Mouse (Mus musculus): Measurements from ENCODE around the gene Blmh.
"Not testable (repeated sequence)": the region's sequence is repeated elsewhere in the genome, so short reads cannot be mapped to it uniquely, and the experiment has no call there.

Blmh gene

DNA sequence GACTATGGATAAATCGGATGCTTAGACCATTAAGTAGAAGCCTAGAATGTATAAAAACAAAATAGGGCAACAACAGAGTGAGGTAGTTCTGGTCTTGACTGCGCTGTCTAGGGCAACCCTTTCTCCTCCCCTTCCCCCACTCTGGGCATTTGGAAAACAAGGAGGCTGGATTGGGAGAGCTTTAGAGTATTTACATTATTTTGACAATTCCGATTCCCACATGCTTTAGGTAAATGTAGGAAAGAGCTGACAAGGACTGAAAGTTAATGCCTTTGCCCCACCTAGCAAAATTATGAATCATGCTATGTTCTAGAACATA lies 7.4 kb upstream of the Blmh start:
- no peak for DNase-seq

DNA sequence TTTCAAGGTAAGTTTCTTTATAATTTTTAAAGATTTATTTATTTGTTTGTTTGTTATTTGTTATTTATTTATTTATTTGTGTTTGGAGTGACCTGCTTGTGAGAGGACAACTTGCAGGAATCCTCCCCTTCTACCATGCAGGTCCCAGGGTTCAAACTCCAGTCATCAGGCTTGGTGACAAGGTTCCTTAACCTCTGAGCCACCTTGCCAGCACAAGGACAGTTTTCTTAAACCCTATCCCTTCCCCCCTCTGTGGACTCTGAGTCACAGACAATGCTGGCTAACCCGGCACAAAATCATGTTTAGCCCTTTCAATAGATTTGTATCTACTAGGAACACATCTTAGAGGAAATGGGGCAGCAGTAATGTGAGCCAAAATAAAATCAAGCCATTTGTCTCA lies 4.0 kb upstream of the Blmh start:
- no peak for DNase-seq

- DNase-seq = not testable (repeated sequence)
Observed at GRCm38 (mm10) chr11:76928586-76928985, 4.0 kb downstream of the Blmh start.

DNA sequence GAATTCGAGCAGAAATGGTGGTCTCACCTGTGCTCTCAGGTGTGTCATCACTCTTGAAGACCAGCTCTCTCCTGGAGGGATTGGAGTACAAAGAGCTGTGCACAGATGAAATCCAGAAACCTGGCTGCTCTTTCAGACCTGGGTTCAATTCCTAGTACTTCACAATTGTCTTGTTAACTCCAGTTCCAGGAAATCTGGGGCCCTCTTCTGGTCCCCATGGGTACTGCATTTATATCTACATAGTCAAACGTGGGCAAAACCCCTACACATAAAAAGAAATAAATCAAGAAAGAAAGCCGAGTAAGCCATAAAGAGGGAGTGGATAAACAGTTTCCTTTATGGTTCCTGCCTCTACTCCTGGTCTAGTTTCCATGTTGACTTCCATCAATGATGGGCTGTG lies 8.6 kb downstream of the Blmh start:
- DNase-seq = peak; percentile 34

DNA sequence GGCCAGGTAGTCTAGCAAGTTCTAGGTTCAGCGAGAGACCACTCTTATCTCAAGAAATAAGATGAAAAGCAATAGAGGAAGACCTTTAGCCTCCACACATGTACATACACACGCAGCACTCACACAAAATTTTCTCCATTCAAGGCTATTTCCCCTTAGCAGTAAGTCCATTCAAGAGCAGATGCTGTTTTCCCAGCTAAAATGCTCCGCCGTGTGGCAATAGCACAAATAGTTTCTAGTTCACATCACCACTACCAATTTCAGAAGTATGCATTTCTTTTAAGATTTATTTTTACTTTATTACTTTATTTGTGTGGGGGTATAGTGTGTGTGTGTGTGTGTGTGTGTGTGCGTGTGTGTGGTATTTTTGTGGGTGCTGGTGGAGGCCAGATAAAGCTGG lies 12.0 kb downstream of the Blmh start:
- DNase-seq = no peak

DNA sequence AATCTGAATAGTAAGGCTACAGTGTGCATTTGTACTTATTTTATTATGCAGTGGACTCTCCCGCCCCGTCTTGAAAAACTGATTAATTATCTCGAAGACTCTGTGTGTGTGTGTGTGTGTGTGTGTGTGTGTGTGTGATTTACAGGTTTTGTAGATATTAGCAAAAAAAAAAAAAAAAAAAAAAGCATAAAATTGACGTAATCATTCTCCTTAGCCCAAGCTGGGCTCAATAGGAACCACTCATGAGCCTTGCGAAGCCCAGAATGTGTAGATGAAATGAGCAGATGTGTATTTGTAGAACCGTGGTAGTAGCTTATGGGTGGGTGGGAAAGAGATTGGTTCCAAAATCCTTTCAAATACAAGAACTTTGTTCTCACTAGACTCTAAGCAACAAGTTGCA lies 20.2 kb downstream of the Blmh start:
- no peak for DNase-seq

DNA sequence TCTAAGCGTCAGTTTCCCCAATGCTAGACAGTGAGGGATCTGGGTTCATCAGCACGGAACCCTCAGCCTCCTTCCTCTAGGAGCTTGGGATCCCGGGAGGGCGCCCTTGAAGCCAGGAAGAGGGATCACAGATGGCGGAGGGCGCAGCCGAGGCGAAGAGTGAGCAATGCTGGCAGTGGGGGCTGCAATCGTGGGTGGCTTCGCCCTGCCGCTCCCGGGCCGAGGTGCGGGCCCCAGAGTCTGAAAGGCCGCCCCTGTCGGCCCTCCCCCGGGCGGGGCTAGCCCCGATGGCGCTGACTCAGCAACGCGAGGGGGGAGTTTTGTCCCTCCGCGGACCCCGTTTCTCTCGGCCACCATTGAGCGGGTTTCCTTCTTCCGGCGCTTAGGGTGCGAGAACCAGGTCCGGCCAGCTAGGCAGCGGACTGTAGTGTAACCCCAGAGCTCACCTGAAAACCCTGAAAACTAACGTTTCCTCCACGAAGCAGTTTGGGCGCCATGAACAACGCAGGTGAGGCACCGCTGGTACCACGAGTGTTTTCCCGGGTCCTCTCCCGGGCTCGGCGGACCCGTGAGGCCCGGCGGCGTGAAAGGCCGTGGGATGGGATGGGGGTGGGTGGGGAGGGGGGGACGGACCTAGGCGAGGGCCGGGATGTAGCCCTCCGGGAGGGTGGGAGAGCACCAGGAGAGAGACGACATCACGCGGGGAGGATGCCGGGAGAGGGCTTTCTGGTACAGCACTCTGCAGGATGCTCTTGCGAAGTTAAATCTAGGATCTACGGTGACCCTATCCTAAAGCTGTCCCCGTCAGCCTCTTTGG lies 21.0 kb downstream of the Blmh start:
- peak; percentile 97 for DNase-seq

- no peak for DNase-seq
Observed at GRCm38 (mm10) chr11:76946203-76946585, 21.6 kb downstream of the Blmh start.

GRCm38 (mm10) chr11:76953536-76953935 lies 28.9 kb downstream of the Blmh start:
- DNase-seq = no peak

- no peak for DNase-seq
Observed at GRCm38 (mm10) chr11:76965703-76966102, 41.1 kb downstream of the Blmh start.

DNA sequence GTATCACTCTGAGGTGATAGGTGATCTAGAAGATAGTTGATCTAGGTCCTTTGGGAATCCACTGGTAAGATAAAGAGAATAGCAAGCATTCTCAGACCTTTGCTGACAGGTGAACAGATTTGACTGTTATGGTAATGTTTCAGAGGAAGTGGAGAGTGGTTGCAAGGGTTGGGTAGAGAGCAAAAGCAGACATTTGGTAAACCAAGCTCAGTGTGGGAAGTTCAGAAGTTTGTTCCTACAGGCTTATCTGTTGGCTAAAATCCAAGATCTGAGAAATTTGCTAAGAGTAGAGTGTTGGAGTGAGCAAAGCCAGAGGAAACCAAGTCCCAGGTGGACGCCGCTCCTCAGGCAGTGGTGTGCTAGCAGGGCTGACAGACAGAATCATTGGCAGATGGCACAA lies 45.7 kb downstream of the Blmh start:
- no peak for DNase-seq

- no peak for DNase-seq
Observed at GRCm38 (mm10) chr11:76974680-76975319, 50.2 kb downstream of the Blmh start.

GRCm38 (mm10) chr11:76981570-76982141 lies 57.0 kb downstream of the Blmh start:
- DNase-seq = no peak

DNA sequence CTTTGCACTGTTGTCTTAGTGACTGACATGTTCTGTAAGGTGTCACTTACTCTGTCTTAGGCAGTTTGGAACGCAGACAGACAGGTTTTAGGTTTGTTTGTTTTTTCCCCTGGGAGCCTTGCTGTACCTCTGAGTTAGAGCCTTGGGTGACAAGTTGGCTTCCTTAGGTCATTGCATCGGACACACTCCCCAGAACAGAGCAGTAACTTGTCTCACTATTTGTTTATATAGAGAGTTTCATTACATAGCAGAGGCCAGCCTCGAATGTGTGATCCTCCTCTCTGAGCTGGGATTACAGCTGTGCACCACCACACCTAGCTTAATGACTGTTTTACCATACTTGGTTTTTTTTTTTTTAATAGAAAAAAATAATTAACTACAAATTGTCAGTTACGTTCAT lies 57.8 kb downstream of the Blmh start:
- no peak for DNase-seq

- no peak for DNase-seq
Observed at GRCm38 (mm10) chr11:76983641-76984040, 59.0 kb downstream of the Blmh start.

DNA sequence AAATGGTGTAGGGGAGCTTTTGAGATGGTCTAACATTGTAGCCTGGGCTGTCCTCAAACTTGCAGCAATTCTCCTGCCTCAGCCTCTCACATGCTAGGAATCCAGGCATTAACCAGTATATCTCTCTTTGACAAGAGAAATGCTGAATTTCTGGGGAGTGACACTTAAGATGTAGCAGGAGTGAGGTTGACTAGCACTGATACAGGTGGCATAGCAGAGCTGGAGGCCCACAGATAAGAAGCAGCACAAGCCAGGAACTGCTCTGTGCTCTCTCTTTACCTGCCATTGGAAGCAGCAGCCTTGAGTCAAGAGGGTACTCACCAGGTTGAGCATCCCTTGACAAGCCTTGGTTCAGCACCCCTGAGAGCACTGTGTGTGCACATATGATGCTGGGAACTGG lies 59.6 kb downstream of the Blmh start:
- no peak for DNase-seq

GRCm38 (mm10) chr11:76990839-76991238 lies 66.2 kb downstream of the Blmh start:
- no peak for DNase-seq

DNA sequence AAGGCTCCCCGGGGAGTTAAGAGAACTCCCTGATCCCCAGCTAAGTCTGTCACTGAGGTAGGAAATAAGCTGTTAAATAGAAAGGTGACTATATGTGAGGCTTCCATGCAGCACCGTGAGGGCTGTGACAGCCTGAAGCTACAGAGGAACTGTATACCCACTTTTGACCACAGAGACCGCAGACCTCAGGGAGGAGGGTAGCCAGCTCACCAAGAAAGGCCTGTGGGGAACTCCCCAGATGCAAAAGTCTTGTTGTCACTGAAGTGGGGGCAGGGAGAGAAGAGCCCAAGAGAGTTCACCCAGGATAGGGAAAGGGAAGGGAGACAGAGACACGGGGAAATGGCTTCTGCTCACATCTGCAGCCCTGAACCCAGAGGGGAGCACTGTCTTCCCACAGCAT lies 68.3 kb downstream of the Blmh start:
- peak; percentile 53 for DNase-seq

DNA sequence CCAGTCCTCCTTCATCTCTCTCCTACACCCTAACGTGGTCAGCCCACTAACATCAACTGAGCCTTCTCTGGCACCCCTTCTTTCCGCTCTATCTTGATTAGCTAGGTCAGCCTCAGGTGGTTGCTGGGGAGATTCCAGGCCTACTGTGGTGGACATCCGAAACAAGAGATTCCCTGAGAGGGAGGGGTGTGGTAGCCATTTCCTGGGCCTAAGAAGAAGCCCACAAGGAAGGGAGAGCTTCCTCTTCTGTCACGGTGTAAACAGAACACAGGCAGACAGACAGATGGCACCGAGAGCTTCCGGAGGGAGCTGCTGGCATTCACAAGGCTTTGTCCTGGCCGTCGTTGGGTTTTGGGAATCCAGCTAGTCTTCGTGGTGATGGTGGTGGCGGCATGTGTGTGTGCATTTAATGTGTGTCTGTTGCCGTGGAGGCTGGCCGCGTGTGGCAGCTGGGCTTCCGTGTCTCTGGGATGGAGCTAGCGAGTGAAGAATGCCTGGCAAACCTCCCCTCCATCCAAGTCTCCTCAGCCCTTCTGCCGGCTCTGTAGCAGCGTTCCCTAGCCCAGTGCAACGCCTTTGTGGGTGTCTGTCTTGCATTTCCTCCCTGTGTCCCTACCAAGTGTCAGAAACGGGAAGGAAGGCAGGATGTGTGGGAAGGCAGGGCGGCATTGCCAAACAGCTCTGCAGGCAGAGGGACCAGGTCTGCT lies 71.5 kb downstream of the Blmh start:
- no peak for DNase-seq

- peak; percentile 80 for DNase-seq
Observed at GRCm38 (mm10) chr11:76997305-76997704, 72.7 kb downstream of the Blmh start.

DNA sequence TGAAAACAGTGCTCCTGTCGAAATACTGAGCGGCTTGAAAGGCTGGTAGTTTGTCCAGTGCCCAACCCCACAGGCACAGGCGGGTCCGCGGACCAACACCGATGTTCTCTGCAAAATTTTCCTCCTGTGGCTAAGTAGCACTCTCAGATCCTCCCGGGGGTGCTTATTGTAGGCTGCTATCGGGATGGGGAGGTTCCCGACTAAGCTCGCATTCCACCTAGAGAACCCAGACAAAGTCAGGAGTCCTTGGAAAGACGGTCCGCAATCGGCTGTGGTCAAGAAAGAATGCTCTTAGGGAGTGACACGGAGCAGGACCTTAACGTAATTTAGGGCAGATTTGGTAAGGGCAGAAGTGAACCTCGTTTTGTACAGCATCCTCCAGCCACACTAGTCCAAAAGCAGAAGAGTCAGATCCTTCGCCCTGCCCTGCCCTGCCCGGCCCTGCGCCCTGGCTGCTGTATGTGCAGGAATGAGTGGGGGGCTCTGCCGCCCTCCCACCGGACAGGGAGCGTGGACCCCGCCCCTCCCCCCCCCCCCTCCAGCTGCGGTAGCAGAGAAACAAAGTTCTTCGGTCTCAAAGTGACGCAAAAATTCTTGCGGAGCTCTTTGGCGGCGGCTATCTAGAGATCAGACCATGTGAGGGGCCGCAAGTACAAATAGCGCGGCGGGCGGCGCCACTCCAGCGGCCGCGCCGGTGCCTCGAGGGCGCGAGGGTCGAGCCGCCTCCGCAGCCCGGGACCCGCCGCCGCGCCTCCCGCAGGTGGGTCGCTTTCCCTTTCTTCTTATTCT lies 73.5 kb downstream of the Blmh start, which contains the start of gene Slc6a4:
Gene Slc6a4, plus strand, starts transcription at position 688 of the 789 bp plus-strand sequence.
- DNase-seq = peak; percentile 14

DNA sequence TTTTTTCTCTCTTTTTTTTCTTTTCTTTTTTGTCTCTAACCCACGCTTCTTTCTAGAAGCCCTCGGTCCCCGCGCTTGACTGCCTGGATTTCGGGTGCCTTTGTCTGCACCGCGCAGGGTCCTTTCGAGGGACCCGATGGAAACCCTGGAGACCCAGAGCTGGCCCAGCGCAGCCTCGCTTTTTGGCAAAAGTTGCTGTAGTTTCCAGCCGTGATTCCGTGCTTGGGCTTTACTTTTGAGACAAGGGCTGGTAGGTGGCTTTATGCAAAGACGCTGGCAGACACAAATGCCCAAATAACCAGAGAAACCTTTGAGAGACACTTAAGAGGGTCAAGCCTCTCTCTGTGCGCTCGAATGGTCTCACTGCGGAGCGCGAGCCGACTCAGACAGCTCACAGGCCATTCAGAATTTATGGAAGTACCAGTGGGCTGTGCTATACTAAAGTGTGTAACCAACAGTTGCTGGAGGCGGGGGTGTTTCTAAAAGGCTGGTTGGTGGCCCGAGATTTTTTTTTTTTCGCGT lies 74.2 kb downstream of the Blmh start:
- peak; percentile 39 for DNase-seq

GRCm38 (mm10) chr11:77000741-77001140 lies 76.1 kb downstream of the Blmh start:
- DNase-seq = no peak
